Mouse (Mus musculus) liver, postnatal 0 days (tissue): ENCODE data around the gene Sestd1.

Experiments
- CTCF ChIP-seq: sonication (generic); IDR thresholded peaks from 2 replicates; pipeline ENCODE4 v1.5.1; 2016; ENCODE audit warnings: antibody characterized with exemption, low read depth
- EP300 ChIP-seq: IDR thresholded peaks from 2 replicates; pipeline ENCODE4 v1.6.1; 2016; ENCODE audit warnings: antibody characterized with exemption, low read depth, mild to moderate bottlenecking

DNA sequence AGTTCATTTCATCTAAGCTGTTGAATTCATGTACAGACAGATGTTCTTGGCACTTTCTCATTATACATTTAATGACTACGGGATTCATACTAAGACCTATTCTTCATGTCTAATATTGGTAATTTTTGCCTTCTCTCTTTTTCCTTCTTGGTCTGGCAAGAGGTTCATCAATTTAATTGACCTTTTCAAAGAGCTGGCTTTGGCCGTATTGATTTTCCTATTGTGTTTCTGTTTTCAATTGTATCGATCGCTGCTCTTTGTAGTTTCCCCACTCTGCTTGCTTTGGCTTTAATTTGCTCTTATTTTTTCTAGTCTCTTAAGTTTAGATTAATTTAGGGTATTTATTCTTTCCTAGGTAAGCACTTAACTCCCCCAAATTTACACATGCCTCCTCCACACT is 122.8 kb downstream of the Sestd1 start:
- no peak for TF ChIP-seq CTCF
- TF ChIP-seq EP300 = no peak
